Mouse (Mus musculus) gastrocnemius, postnatal 36 days (tissue): ENCODE results near the gene Rangrf. TPM values are rescaled to one million over a fixed set of nuclear protein-coding genes. Genes with fewer than 3 reads are reported as not detected.
"Not testable (repeated sequence)": the region's sequence is repeated elsewhere in the genome, so short reads cannot be mapped to it uniquely, and the experiment has no call there.

Source experiments
- DNase-seq, 2 experiments: peaks; one replicate each; pipeline ENCODE4 v3.0.0; 2022
- intact Hi-C: fragments of 180-260 bp; cut with DNase I; formaldehyde crosslinking; loops from one replicate; pipeline ENCODE4 v1.15.1; 2025
- long read RNA-seq, 2 experiments: library from polyadenylated mRNA; stranded (forward); transcript quantifications; one replicate each; pipeline ENCODE4 v2.0.0; 2021
- total RNA-seq, 2 experiments: library from RNA; stranded (reverse); gene quantifications; 2 replicates each; pipeline ENCODE4 v1.2.3; 2021

The Rangrf gene
- total RNA-seq = 10 to 100 TPM; 58.7 to 65.4 TPM
- long read RNA-seq, experiment 1, transcript Rangrf-201 (5 exons, 820 nt) = major isoform, 29 of 40 reads
- long read RNA-seq, experiment 1, transcript Rangrf-205 (3 exons, 568 nt) = minor isoform, 6 of 40 reads
- long read RNA-seq, experiment 1, partial matches to known transcripts = 3 of 40 reads
- long read RNA-seq, experiment 1, other reads (novel, unspliced or antisense) = 1 of 40 reads
- long read RNA-seq, experiment 2, transcript Rangrf-201 (5 exons, 820 nt) = major isoform, 61 of 65 reads
- long read RNA-seq, experiment 2, partial matches to known transcripts = 1 of 65 reads
- long read RNA-seq, experiment 2, other reads (novel, unspliced or antisense) = 1 of 65 reads

DNA sequence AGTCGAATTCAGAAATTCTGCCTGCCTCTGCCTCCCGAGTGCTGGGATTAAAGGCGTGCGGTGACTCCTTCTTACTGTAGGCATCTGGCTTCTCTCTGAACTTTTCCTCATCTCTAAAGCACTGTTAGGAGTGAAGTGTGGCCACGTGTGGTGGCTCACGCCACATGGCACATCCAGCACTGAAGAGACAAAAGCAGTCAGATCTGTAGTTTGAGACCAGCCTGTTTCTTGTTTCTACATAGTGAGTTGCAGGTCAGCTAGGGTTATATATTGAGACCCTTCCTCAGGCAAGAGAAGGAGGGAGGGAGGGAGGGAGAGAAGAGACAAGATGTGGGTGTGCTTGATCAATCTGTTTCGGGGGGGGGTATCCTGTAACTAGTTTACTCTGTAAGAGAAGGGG lies at the start of gene Rangrf:
TSS of gene Rangrf (minus strand) at position 101 of the 400 bp plus-strand sequence.
- intact Hi-C loops = no loop called here

GRCm38 (mm10) chr11:69020691-69021090 lies 45.7 kb upstream of the Rangrf start:
- DNase-seq = no peak

More for the DNA sequence above, at the start of gene Rangrf:
- no peak for DNase-seq

DNA sequence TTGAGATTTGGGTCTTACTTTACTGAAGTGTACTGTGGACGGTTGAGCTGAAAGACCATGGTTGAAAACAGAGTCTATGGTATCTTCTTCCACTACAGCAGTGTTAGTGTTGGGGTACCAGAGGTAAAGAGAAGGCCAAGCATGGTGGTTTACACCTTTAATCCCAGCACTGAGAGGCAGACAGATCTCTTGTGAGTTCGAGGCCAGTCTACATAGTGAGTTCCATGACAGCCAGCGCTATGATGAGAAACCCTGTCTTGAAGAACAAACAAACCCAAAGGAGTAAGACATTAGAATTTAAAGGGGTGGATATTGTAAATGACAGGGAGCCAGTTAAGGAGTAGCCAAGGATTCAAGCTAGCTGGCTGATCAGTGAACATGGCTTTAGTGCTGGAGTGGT lies 41.8 kb upstream of the Rangrf start:
- intact Hi-C loops = loop anchor here (2.0 kb wide), 1 partner anchor 16 kb away; no protein-coding TSS in a partner anchor
- no peak for DNase-seq

More at GRCm38 (mm10) chr11:69020691-69021090, 45.7 kb upstream of the Rangrf start:
- intact Hi-C loops = no loop called here

DNA sequence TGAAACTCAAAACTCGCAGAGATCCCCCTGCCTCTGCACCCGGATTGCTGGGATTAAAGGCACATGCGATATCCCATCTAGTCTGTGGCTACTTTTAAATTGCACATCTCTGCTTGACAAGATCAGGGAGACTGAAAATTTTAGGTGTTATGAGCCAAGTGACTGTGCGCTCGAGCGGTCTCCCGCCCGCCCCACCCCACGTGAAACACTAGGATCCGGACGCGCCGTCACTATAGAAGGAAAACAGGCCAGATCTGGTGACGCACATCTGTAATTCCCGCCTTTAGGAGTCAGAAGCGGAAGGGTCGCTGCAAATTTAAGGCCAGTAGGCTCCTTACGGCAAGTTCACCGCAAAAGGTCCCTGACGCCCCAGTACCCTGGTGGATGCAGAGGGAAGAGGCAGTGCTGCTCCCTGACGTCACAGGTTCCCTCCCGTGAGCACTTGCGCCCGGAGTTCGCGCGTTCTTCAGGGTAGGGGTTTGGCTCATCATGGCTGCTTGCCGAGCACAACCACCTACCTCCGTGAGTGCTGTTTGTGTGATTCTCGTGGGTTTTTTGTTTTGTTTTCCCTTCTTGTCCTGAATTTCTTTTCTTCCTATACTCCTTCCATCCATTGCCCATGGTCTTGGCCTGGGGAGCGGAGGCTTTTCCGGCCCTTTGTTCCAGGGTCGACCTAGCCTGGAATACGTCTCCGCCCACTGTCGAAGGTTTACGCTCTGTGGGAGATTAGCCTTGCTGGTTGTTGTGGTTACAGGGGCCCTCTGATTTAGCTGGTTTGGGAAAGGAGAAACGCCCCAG lies 40.9 kb upstream of the Rangrf start, which contains the start of gene Ctc1:
TSS of gene Ctc1 (plus strand) at position 268 of the 798 bp plus-strand sequence.
- intact Hi-C loops = loop anchor here (2.0 kb wide), 1 partner anchor 17 kb away; no protein-coding TSS in a partner anchor

GRCm38 (mm10) chr11:69012071-69012601 lies 37.2 kb upstream of the Rangrf start:
- intact Hi-C loops = no loop called here
- peak; percentile 73 to 86 for DNase-seq

More for the DNA sequence above, 40.9 kb upstream of the Rangrf start, which contains the start of gene Ctc1:
- peak; percentile 78 to 81 for DNase-seq

DNA sequence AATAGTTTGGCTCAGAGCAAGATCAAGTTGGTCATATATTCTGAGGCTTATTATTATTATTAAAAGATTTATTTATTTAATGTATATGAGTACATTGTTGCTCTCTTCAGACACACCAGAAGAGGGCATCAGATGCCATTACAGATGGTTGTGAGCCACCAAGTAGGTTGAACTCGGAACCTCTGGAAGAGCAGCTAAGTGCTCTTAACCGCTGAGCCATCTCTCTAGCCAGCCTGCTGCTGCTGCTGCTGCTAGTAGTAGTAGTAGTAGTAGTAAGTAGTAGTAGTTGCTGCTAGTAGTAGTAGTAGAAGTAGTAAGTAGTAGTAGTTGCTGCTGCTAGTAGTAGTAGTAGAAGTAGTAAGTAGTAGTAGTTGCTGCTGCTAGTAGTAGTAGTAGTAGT lies 36.5 kb upstream of the Rangrf start:
- DNase-seq, intact Hi-C loops: not testable (repeated sequence)

DNA sequence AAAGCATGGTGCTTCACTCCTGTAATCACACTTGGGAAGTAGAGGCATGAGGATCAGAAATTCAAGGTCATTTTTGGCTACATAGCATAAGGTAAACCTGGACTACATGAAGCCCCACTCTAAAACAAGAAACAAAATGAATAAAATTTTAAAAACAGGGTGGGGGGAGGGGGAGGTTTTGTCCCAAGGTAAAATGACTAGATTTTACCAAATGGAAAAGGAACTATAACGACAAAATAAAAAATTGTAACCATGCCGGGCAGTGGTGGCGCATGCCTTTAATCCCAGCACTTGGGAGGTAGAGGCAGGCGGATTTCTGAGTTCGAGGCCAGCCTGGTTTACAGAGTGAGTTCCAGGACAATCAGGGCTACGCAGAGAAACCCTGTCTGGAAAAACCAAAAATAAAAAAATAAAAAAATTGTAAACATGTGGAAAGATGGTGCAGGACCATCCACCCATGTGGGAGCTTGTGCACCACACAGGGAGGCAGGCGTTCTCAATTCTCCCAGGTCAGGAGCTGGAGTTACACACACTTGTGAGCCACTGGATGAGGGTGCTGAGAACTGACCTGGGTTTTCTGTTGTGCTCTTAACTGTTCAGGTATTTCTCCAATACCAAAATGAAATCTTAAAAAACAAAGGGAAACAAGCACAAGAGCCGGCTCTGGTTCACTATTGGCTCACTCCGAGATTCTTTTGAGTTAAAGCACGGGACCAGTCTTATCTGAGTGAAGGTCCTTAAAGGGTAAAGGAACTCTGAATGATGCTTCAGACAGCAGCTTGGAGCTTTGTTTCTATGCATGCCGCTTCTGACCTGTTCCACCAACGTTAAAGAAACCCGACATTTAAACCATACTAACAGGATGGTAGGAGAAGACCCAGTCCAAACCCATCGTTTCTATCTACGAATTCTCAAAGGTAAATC lies 35.7 kb upstream of the Rangrf start:
- intact Hi-C loops = no loop called here
- DNase-seq = no peak

DNA sequence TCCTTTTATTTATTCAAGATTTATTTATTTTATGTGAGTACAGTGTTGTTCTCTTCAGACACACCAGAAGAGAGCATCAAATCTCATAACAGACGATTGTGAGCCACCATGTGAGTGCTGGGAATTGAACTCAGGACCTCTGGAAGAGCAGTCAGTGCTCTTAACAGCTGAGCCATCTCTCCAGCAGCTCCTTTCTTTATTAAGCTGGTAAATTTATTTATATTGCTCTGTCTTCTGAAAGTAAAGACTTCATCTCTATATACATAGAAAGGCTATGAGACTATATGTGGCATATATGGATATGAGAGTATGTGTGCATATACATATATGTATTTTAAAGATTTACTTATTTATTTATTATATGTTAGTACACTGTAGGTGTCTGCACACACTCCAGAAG lies 34.5 kb upstream of the Rangrf start:
- intact Hi-C loops = no loop called here
- DNase-seq = no peak

DNA sequence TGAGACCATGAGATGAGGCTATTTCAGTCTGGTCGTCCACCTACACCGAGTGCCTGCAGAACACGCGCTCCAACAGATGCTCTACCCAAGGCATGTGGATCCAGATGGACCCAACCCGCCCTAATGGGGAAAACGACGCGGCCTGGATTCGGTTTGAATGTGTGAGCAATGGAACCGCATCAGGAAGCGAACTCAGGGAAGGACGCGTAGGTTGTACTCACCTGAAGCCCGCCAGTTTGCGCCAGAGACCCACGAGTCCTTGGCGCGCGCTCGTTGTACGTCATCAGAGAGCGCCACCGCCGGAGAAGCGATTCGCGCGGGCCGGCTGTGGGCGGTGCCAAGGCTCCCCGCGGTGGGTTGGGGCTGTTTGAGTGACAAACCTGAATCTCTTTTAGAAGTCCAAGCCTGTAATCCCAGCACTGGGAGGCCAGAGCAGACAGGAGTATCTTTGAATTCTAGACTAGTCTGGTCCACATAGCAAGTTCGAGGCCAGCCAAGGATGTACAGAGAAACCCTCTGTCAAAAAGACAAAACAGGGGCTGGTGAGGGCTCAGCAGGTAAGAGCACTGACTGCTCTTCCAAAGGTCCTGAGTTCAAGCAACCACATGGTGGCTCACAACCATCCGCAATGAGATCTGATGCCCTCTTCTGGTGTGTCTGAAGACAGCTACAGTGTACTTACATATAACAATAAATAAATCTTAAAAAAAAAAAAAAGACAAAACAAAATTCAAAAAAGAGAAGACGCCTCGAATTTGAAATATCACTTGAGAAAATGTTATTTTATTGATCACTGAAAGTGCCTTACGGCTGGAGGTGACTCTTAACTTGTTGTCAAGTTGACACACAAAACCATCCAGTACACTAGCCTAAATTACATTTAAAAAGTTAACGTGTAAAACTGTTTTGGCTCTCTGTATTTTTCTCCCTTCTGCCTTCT lies 33.5 kb upstream of the Rangrf start, which contains the start of gene Pfas:
TSS of gene Pfas (minus strand) at position 279 of the 940 bp plus-strand sequence.
- intact Hi-C loops = no loop called here

GRCm38 (mm10) chr11:69006575-69006974 lies 31.6 kb upstream of the Rangrf start:
- DNase-seq, intact Hi-C loops: not testable (repeated sequence)

More for the DNA sequence above, 33.5 kb upstream of the Rangrf start, which contains the start of gene Pfas:
- DNase-seq = peak; percentile 75 to 76

DNA sequence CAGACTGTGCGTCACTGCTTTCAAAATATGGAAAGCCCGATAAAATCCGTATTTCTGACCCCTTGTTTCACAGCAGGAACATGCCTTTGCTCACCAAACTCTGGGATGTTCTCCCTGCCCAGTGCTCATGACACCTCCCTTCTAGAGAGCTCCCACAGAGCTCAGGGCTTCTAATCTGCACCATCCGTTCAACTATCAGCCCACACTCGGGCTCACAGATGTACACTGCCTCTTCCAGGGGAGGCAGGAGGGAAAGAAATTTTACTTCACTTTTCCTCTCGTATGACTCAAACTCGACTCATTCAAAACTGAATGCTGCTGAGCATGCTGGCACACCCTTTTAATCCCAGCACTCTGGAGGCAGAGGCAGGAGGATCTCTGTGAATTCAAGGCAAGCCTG lies 30.2 kb upstream of the Rangrf start:
- no peak for DNase-seq
- intact Hi-C loops = no loop called here

- intact Hi-C loops = no loop called here
- DNase-seq = no peak
Measured at GRCm38 (mm10) chr11:69003592-69003991, 28.6 kb upstream of the Rangrf start.

DNA sequence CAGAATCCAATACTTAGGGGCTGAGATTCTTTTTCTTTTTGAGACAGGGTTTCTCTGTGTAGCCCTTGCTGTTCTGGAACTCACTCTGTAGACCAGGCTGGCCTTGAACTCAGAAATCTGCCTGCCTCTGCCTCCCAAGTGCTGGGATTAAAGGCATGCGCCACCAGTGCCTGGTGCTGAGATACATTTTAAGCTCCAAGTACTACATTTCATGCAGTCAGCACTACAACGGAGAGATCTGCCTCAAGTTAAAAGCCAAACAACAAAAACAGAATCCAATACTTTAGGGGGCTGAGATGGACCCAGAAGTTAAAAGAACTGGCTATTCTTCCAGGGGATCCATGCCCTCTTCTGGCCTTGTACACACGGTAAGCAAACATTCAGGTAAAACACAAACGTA lies 27.8 kb upstream of the Rangrf start:
- intact Hi-C loops, DNase-seq: not testable (repeated sequence)

DNA sequence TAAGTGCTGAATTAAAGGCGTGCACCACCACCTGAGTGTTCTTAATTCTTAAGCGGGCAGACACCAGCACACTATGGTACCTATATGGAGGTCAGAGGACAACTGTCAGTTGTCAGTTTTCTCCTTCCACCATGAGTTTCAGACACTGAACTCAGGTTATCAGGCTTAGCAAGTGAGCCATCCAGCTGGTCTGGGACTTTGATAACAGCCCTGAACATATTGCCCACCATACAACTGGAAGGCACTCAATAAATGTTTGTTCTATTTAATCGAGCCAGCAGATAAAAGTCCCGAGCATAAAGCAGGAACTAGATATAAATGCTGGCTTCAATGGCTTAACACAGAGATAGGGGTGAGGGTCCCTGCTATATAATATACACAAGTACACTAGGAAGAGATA lies 22.1 kb upstream of the Rangrf start:
- intact Hi-C loops = no loop called here
- no peak for DNase-seq

DNA sequence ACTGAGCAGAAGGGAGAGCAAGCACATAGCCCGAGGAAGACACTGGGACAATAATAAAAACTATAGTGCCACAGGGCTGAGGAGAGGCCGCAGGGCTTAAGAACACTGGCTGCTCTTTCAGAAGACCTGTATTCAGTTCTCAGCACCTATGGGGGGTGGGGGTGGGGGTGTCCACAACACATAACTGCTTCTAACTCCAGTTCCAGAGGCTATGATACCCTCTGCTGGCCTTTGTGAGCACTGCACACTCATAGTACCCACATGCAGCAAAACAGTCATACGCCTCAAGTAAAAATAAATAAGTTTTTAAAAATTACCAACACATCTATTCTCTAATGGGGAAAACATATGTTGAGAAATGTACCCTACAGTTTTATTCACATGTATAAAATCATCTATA lies 19.4 kb upstream of the Rangrf start:
- intact Hi-C loops = no loop called here
- DNase-seq = no peak

- no peak for DNase-seq
Measured at GRCm38 (mm10) chr11:68993122-68993521, 18.1 kb upstream of the Rangrf start.

DNA sequence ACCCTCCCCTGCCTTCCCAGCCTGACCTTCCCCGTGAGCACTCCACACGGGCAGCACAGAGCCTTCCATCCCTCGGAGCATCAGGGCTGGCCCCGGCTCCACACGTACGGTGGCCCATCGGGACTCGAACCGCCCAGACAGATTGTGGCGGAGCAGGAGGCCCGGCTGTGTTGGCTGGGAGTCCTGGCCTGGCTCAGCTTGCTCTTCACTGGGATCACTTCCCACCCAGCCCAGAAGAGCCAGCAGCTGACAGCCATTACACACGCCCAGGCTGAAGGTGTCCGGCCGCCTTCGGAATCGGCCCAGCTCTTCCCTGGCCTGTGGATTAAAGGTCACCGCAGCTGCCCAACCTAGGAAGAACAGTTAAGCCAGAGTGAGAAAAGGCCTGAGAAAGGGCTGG lies 13.4 kb upstream of the Rangrf start:
- peak; percentile 64 to 65 for DNase-seq
- intact Hi-C loops = no loop called here

More at GRCm38 (mm10) chr11:68993122-68993521, 18.1 kb upstream of the Rangrf start:
- intact Hi-C loops = no loop called here

GRCm38 (mm10) chr11:68987365-68987882 lies 12.4 kb upstream of the Rangrf start:
- intact Hi-C loops = no loop called here
- no peak for DNase-seq
